16 mouse cellular contexts compared by ENCODE assay signal in genomic region chr8:33115271-33116236, GRCm38 (mm10).
DNase-seq lines count a peak whose midpoint lies in the region; ATAC-seq and TF ChIP-seq lines count a peak whose summit lies in the region.
"Had no signal": no experiment of that assay in that cellular context is flagged by ENCODE, and none has a peak within 500 bp of the region (broad histone marks: within the 10 kb centered on the region; RNA-seq: fewer than 3 reads in every experiment).

No protein-coding gene starts in this region.

- no peak overlapping the region for H3K27ac ChIP-seq in neural tube, embryonic 11.5 days (ENCODE audit: low read depth, low read length)
- H3K27ac ChIP-seq in neural tube, embryonic 15.5 days (replicated peaks): no peak overlapping the region
- no peak overlapping the region for H3K27ac ChIP-seq in embryonic facial prominence, embryonic 10.5 days (replicated peaks)
- peak overlapping the region; percentile 60 for H3K27ac ChIP-seq in hindbrain, embryonic 13.5 days
- H3K27ac ChIP-seq in midbrain, postnatal 0 days (ENCODE audit: low read depth, low read length): no peak overlapping the region
- H3K27ac ChIP-seq in heart, embryonic 11.5 days (ENCODE audit: low read depth, low read length): no peak overlapping the region
- H3K27ac ChIP-seq: embryonic facial prominence, embryonic 15.5 days; gastrocnemius, adult 2 months; limb, embryonic 13.5 days had no signal

- H3K4me1 ChIP-seq in neural tube, embryonic 11.5 days (ENCODE audit: control insufficient read depth, insufficient read depth, low read length): no peaks in the 10 kb centered on the region
- H3K4me1 ChIP-seq in neural tube, embryonic 15.5 days: no peaks in the 10 kb centered on the region; the same call in 1 of the 2 replicates
- peaks cover 19% of the 10 kb centered on the region for H3K4me1 ChIP-seq in embryonic facial prominence, embryonic 10.5 days
- H3K4me1 ChIP-seq in hindbrain, embryonic 13.5 days (replicated peaks): peaks cover 14% of the 10 kb centered on the region
- H3K4me1 ChIP-seq in midbrain, postnatal 0 days (ENCODE audit: insufficient read depth, low read length): 0 out of 2 replicates have a peak, but pooled peaks cover 3% of the 10 kb centered on the region
- H3K4me1 ChIP-seq in heart, embryonic 11.5 days (ENCODE audit: control insufficient read depth, insufficient read depth, low read length): no peaks in the 10 kb centered on the region
- H3K4me1 ChIP-seq: embryonic facial prominence, embryonic 15.5 days; limb, embryonic 13.5 days had no signal

- H3K4me3 ChIP-seq in neural tube, embryonic 11.5 days (ENCODE audit: low read depth, low read length): no peak overlapping the region
- no peak overlapping the region for H3K4me3 ChIP-seq in neural tube, embryonic 15.5 days (replicated peaks)
- no peak overlapping the region for H3K4me3 ChIP-seq in embryonic facial prominence, embryonic 10.5 days
- no peak overlapping the region for H3K4me3 ChIP-seq in hindbrain, embryonic 13.5 days
- H3K4me3 ChIP-seq in midbrain, postnatal 0 days (ENCODE audit: low read depth, low read length): no peak overlapping the region
- H3K4me3 ChIP-seq in heart, embryonic 11.5 days (ENCODE audit: low read depth, low read length): no peak overlapping the region
- H3K4me3 ChIP-seq: embryonic facial prominence, embryonic 15.5 days; gastrocnemius, adult 2 months; limb, embryonic 13.5 days had no signal

- ATAC-seq in neural tube, embryonic 11.5 days (ENCODE audit: insufficient read depth, low FRiP score, low TSS enrichment): no peak
- no peak for ATAC-seq in neural tube, embryonic 15.5 days (ENCODE audit: low FRiP score)
- peak; percentile 89 for ATAC-seq in hindbrain, embryonic 13.5 days (ENCODE audit: low FRiP score)
- ATAC-seq in midbrain, postnatal 0 days (ENCODE audit: low FRiP score): no peak
- ATAC-seq in heart, embryonic 11.5 days (replicated peaks; ENCODE audit: insufficient number of reproducible peaks, low FRiP score, low TSS enrichment): no peak

- no peaks in the 10 kb centered on the region for H3K27me3 ChIP-seq in neural tube, embryonic 11.5 days (ENCODE audit: control insufficient read depth, insufficient read depth, low read length)
- H3K27me3 ChIP-seq in neural tube, embryonic 15.5 days (replicated peaks): no peaks in the 10 kb centered on the region
- no peaks in the 10 kb centered on the region for H3K27me3 ChIP-seq in embryonic facial prominence, embryonic 10.5 days (replicated peaks; ENCODE audit: low read depth, poor library complexity, severe bottlenecking)
- H3K27me3 ChIP-seq in hindbrain, embryonic 13.5 days: no peaks in the 10 kb centered on the region
- no peaks in the 10 kb centered on the region for H3K27me3 ChIP-seq in midbrain, postnatal 0 days (ENCODE audit: insufficient read depth, low read length)
- no peaks in the 10 kb centered on the region for H3K27me3 ChIP-seq in heart, embryonic 11.5 days (ENCODE audit: control insufficient read depth, insufficient read depth, low read length)
- H3K27me3 ChIP-seq: embryonic facial prominence, embryonic 15.5 days; limb, embryonic 13.5 days had no signal

- no peak overlapping the region for H3K9ac ChIP-seq in neural tube, embryonic 11.5 days (ENCODE audit: low read length)
- H3K9ac ChIP-seq in neural tube, embryonic 15.5 days (replicated peaks): no peak overlapping the region
- no peak overlapping the region for H3K9ac ChIP-seq in hindbrain, embryonic 13.5 days
- H3K9ac ChIP-seq in midbrain, postnatal 0 days (replicated peaks; ENCODE audit: low read length, poor library complexity, severe bottlenecking): no peak overlapping the region
- H3K9ac ChIP-seq in heart, embryonic 11.5 days (ENCODE audit: low read depth, low read length): no peak overlapping the region
- H3K9ac ChIP-seq: embryonic facial prominence, embryonic 15.5 days; limb, embryonic 13.5 days had no signal

- H3K36me3 ChIP-seq in neural tube, embryonic 11.5 days (ENCODE audit: control insufficient read depth, insufficient read depth, low read length): no peaks in the 10 kb centered on the region
- no peaks in the 10 kb centered on the region for H3K36me3 ChIP-seq in neural tube, embryonic 15.5 days
- no peaks in the 10 kb centered on the region for H3K36me3 ChIP-seq in embryonic facial prominence, embryonic 10.5 days (replicated peaks)
- H3K36me3 ChIP-seq in hindbrain, embryonic 13.5 days: no peaks in the 10 kb centered on the region
- H3K36me3 ChIP-seq in midbrain, postnatal 0 days (ENCODE audit: insufficient read depth, low read length): no peaks in the 10 kb centered on the region
- no peaks in the 10 kb centered on the region for H3K36me3 ChIP-seq in heart, embryonic 11.5 days (ENCODE audit: control insufficient read depth, insufficient read depth, low read length)
- H3K36me3 ChIP-seq: embryonic facial prominence, embryonic 15.5 days; limb, embryonic 13.5 days had no signal

- H3K9me3 ChIP-seq in neural tube, embryonic 11.5 days (ENCODE audit: control insufficient read depth, low read length): no peaks in the 10 kb centered on the region
- H3K9me3 ChIP-seq in neural tube, embryonic 15.5 days (replicated peaks): no peaks in the 10 kb centered on the region
- no peaks in the 10 kb centered on the region for H3K9me3 ChIP-seq in embryonic facial prominence, embryonic 10.5 days
- no peaks in the 10 kb centered on the region for H3K9me3 ChIP-seq in hindbrain, embryonic 13.5 days
- no peaks in the 10 kb centered on the region for H3K9me3 ChIP-seq in midbrain, postnatal 0 days (ENCODE audit: low read length)
- no peaks in the 10 kb centered on the region for H3K9me3 ChIP-seq in heart, embryonic 11.5 days (replicated peaks; ENCODE audit: control insufficient read depth, low read length)
- H3K9me3 ChIP-seq: embryonic facial prominence, embryonic 15.5 days; limb, embryonic 13.5 days had no signal

- 67% methylated on average over 17 of the region's 17 CpGs for WGBS in neural tube, embryonic 11.5 days
- WGBS in neural tube, embryonic 15.5 days: 55% methylated on average over 17 of the region's 17 CpGs
- 55% methylated on average over 17 of the region's 17 CpGs for WGBS in embryonic facial prominence, embryonic 10.5 days
- 53% methylated on average over 17 of the region's 17 CpGs for WGBS in hindbrain, embryonic 13.5 days
- WGBS in midbrain, postnatal 0 days: 66% methylated on average over 17 of the region's 17 CpGs
- 78% methylated on average over 17 of the region's 17 CpGs for WGBS in heart, embryonic 11.5 days (ENCODE audit: insufficient replicate concordance)

- no peak overlapping the region for H3K4me2 ChIP-seq in neural tube, embryonic 11.5 days (ENCODE audit: low read depth)
- H3K4me2 ChIP-seq in neural tube, embryonic 15.5 days: no peak overlapping the region
- H3K4me2 ChIP-seq in hindbrain, embryonic 13.5 days: no peak overlapping the region
- no peak overlapping the region for H3K4me2 ChIP-seq in midbrain, postnatal 0 days (ENCODE audit: low read depth, low read length, poor library complexity, severe bottlenecking)
- H3K4me2 ChIP-seq in heart, embryonic 11.5 days: no peak overlapping the region
- H3K4me2 ChIP-seq: embryonic facial prominence, embryonic 15.5 days; limb, embryonic 13.5 days had no signal

- no peak for TF ChIP-seq CTCF in midbrain, postnatal 0 days (IDR thresholded peaks at IDR 0.05)

- peak; percentile 26 for DNase-seq in neural tube, embryonic 11.5 days (ENCODE audit: low spot score)
- peak; percentile 56 for DNase-seq in embryonic facial prominence, embryonic 10.5 days (ENCODE audit: low spot score)
- DNase-seq in midbrain, postnatal 0 days (ENCODE audit: low spot score): peak; percentile 64
- no peak for DNase-seq in ovary, postnatal 14 days (ENCODE audit: low spot score)
- no peak for DNase-seq in testis, postnatal 10 days (ENCODE audit: low spot score)
- DNase-seq: adrenal gland, postnatal 36 days; cerebellum, adult 11-12 months; gastrocnemius, adult 2 months; layer of hippocampus, adult 9-11 months; lung, adult 18-20 months; spleen, adult 18-20 months had no signal

Comparison
In these comparisons a context has a peak if more than half of its experiments do, and no peak if none do; other contexts are left out.
1. DNase-seq: peak in neural tube, embryonic 11.5 days (single experiment), embryonic facial prominence, embryonic 10.5 days (single experiment) and midbrain, postnatal 0 days (single experiment); none in ovary, postnatal 14 days (single experiment) and testis, postnatal 10 days (single experiment).